Mouse (Mus musculus): ENCODE results near the gene Sgcb. TPM values are rescaled to one million over a fixed set of nuclear protein-coding genes. Genes with fewer than 3 reads are reported as not detected.

The Sgcb gene
- polyA plus RNA-seq, 1 experiment from 2014 or later = 25.6 TPM

GRCm38 (mm10) chr5:73683706-73684409 lies 36.3 kb upstream of the Sgcb start:
- Histone ChIP-seq H3K36me3 (replicated peaks; ENCODE audit: control insufficient read depth, insufficient read depth, low read depth, low read length) (no peaks in the 10 kb centered on the region), H3K4me1 (ENCODE audit: control insufficient read depth, insufficient read depth, low read length) (no peaks in the 10 kb centered on the region), H3K4me3 (ENCODE audit: low read depth, low read length) (no peak overlapping the region), H3K9ac (replicated peaks; ENCODE audit: low read length) (no peak overlapping the region), H3K4me2 (ENCODE audit: low read depth, low read length) (no peak overlapping the region), H3K27me3 (ENCODE audit: control insufficient read depth, insufficient read depth, low read length) (no peaks in the 10 kb centered on the region), H3K9me3 (replicated peaks; ENCODE audit: control insufficient read depth, low read length) (no peaks in the 10 kb centered on the region), H3K27ac (replicated peaks; ENCODE audit: low read depth, low read length) (no peak overlapping the region)
- ATAC-seq (replicated peaks; ENCODE audit: insufficient number of reproducible peaks, low FRiP score, low TSS enrichment, low read depth) (no peak), DNase-seq (ENCODE audit: low spot score) (peak; percentile 44)
- 61% methylated on average over 9 of the region's 9 CpGs for WGBS

- WGBS = 85% methylated on average over 6 of the region's 6 CpGs
- H3K4me1 ChIP-seq (ENCODE audit: control insufficient read depth, insufficient read depth, low read length) = no peaks in the 10 kb centered on the region
- H3K36me3 ChIP-seq (replicated peaks; ENCODE audit: control insufficient read depth, insufficient read depth, low read depth, low read length) = no peaks in the 10 kb centered on the region
- no peaks in the 10 kb centered on the region for H3K27me3 ChIP-seq (ENCODE audit: control insufficient read depth, insufficient read depth, low read length)
- no peak overlapping the region for H3K9ac ChIP-seq (replicated peaks; ENCODE audit: low read length)
- no peak overlapping the region for H3K4me3 ChIP-seq (ENCODE audit: low read depth, low read length)
- no peak overlapping the region for H3K4me2 ChIP-seq (ENCODE audit: low read depth, low read length)
- ATAC-seq (replicated peaks; ENCODE audit: insufficient number of reproducible peaks, low FRiP score, low TSS enrichment, low read depth) (no peak), DNase-seq (ENCODE audit: low spot score) (no peak)
- no peaks in the 10 kb centered on the region for H3K9me3 ChIP-seq (replicated peaks; ENCODE audit: control insufficient read depth, low read length)
- no peak overlapping the region for H3K27ac ChIP-seq (replicated peaks; ENCODE audit: low read depth, low read length)
Measured at GRCm38 (mm10) chr5:73683221-73683620, 35.6 kb upstream of the Sgcb start.

DNA sequence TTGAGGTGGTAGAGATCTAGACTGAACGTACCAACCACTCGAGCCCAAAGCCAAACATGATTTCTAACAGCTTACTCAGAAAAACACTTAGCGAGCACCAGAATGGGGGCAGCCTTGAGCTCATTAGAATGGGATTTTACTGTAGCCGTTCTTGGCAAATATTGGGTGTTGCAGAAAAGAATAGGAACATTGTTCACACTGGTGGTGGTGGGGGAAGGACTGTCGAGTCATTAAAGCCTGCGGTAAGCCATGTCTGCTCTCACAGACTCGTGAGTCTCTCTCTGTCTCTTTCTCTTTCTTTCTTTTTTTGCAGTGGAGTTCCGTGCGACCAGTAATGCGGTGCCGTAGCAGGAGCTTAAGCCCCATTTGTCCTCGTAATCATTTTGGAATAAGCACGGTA lies 29.0 kb upstream of the Sgcb start:
- Histone ChIP-seq H3K9me3 (replicated peaks; ENCODE audit: control insufficient read depth, low read length) (no peaks in the 10 kb centered on the region), H3K27me3 (ENCODE audit: control insufficient read depth, insufficient read depth, low read length) (no peaks in the 10 kb centered on the region), H3K9ac (replicated peaks; ENCODE audit: low read length) (no peak overlapping the region), H3K36me3 (replicated peaks; ENCODE audit: control insufficient read depth, insufficient read depth, low read depth, low read length) (no peaks in the 10 kb centered on the region), H3K27ac (replicated peaks; ENCODE audit: low read depth, low read length) (no peak overlapping the region), H3K4me1 (ENCODE audit: control insufficient read depth, insufficient read depth, low read length) (no peaks in the 10 kb centered on the region), H3K4me3 (ENCODE audit: low read depth, low read length) (no peak overlapping the region), H3K4me2 (ENCODE audit: low read depth, low read length) (no peak overlapping the region)
- 55% methylated on average over 13 of the region's 13 CpGs for WGBS
- ATAC-seq (replicated peaks; ENCODE audit: insufficient number of reproducible peaks, low FRiP score, low TSS enrichment, low read depth) = no peak
- no peak for DNase-seq (ENCODE audit: low spot score)

DNA sequence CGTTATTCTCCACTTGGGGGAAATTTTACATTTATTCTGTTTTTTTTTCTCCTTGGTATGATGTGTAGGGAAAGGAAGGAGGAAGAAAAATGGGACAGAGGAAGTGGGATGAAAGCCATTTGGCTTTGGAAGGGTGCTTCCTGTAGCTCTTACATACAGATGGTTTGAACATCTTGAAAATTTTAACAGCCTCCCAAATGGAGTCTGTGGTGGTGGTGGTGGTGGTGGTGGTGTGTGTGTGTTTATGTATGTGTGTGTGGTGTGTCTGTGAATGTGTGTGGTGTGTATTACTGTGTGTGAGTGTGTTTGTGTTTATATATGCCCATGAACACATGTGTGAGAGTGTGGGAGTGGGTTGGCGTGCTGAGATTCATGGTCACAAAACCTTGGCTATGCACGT lies 28.0 kb upstream of the Sgcb start:
- WGBS = 89% methylated on average over 3 of the region's 3 CpGs
- no peak overlapping the region for H3K9ac ChIP-seq (replicated peaks; ENCODE audit: low read length)
- no peaks in the 10 kb centered on the region for H3K36me3 ChIP-seq (replicated peaks; ENCODE audit: control insufficient read depth, insufficient read depth, low read depth, low read length)
- DNase-seq (ENCODE audit: low spot score) (no peak), ATAC-seq (replicated peaks; ENCODE audit: insufficient number of reproducible peaks, low FRiP score, low TSS enrichment, low read depth) (no peak)
- H3K27ac ChIP-seq (replicated peaks; ENCODE audit: low read depth, low read length) = no peak overlapping the region
- H3K4me3 ChIP-seq (ENCODE audit: low read depth, low read length) = no peak overlapping the region
- no peak overlapping the region for H3K4me2 ChIP-seq (ENCODE audit: low read depth, low read length)
- H3K4me1 ChIP-seq (ENCODE audit: control insufficient read depth, insufficient read depth, low read length) = no peaks in the 10 kb centered on the region
- H3K27me3 ChIP-seq (ENCODE audit: control insufficient read depth, insufficient read depth, low read length) = no peaks in the 10 kb centered on the region
- no peaks in the 10 kb centered on the region for H3K9me3 ChIP-seq (replicated peaks; ENCODE audit: control insufficient read depth, low read length)

- H3K9ac ChIP-seq (replicated peaks; ENCODE audit: low read length) = no peak overlapping the region
- DNase-seq (ENCODE audit: low spot score) (no peak), ATAC-seq (replicated peaks; ENCODE audit: insufficient number of reproducible peaks, low FRiP score, low TSS enrichment, low read depth) (no peak)
- no peak overlapping the region for H3K4me3 ChIP-seq (ENCODE audit: low read depth, low read length)
- H3K9me3 ChIP-seq (replicated peaks; ENCODE audit: control insufficient read depth, low read length) = no peaks in the 10 kb centered on the region
- H3K36me3 ChIP-seq (replicated peaks; ENCODE audit: control insufficient read depth, insufficient read depth, low read depth, low read length) = no peaks in the 10 kb centered on the region
- no peak overlapping the region for H3K4me2 ChIP-seq (ENCODE audit: low read depth, low read length)
- peaks cover 3% of the 10 kb centered on the region; the same call in 1 of the 2 replicates for H3K27me3 ChIP-seq (ENCODE audit: control insufficient read depth, insufficient read depth, low read length)
- WGBS = 50% methylated on average over 26 of the region's 26 CpGs
- no peak overlapping the region for H3K27ac ChIP-seq (replicated peaks; ENCODE audit: low read depth, low read length)
- H3K4me1 ChIP-seq (ENCODE audit: control insufficient read depth, insufficient read depth, low read length) = no peaks in the 10 kb centered on the region
Measured at GRCm38 (mm10) chr5:73669386-73669785, 21.8 kb upstream of the Sgcb start.

- ATAC-seq (replicated peaks; ENCODE audit: insufficient number of reproducible peaks, low FRiP score, low TSS enrichment, low read depth) = no peak
- no peak for DNase-seq (ENCODE audit: low spot score)
- H3K9ac ChIP-seq (replicated peaks; ENCODE audit: low read length) = no peak overlapping the region
- WGBS = 87% methylated on average over 2 of the region's 2 CpGs
- no peaks in the 10 kb centered on the region for H3K4me1 ChIP-seq (ENCODE audit: control insufficient read depth, insufficient read depth, low read length)
- no peak overlapping the region for H3K4me3 ChIP-seq (ENCODE audit: low read depth, low read length)
- no peak overlapping the region for H3K4me2 ChIP-seq (ENCODE audit: low read depth, low read length)
- no peak overlapping the region for H3K27ac ChIP-seq (replicated peaks; ENCODE audit: low read depth, low read length)
- H3K9me3 ChIP-seq (replicated peaks; ENCODE audit: control insufficient read depth, low read length) = no peaks in the 10 kb centered on the region
- peaks cover 3% of the 10 kb centered on the region; the same call in 1 of the 2 replicates for H3K27me3 ChIP-seq (ENCODE audit: control insufficient read depth, insufficient read depth, low read length)
- no peaks in the 10 kb centered on the region for H3K36me3 ChIP-seq (replicated peaks; ENCODE audit: control insufficient read depth, insufficient read depth, low read depth, low read length)
Measured at GRCm38 (mm10) chr5:73667877-73668276, 20.3 kb upstream of the Sgcb start.

DNA sequence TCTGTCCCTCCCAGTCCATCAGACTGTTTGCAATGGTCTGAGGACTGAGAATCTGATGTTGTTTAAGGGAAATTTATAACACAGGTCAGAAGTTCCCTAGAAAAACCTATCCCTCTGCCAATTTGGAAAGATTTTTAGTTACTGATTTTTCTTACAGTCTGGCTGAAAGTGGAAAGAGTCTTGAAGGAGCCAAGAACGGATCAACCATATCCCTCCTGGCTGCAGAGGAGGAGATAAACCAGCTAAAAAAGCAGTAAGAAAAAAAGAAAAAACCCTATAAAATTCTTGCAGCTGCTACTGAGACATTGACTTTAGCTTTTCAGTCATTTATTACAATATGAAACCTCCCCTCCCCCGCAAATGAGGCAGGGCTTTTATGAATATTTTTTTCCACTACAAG lies 19.1 kb upstream of the Sgcb start:
- no peak overlapping the region for H3K27ac ChIP-seq (replicated peaks; ENCODE audit: low read depth, low read length)
- ATAC-seq (replicated peaks; ENCODE audit: insufficient number of reproducible peaks, low FRiP score, low TSS enrichment, low read depth) = no peak
- 93% methylated on average over 2 of the region's 2 CpGs for WGBS

DNA sequence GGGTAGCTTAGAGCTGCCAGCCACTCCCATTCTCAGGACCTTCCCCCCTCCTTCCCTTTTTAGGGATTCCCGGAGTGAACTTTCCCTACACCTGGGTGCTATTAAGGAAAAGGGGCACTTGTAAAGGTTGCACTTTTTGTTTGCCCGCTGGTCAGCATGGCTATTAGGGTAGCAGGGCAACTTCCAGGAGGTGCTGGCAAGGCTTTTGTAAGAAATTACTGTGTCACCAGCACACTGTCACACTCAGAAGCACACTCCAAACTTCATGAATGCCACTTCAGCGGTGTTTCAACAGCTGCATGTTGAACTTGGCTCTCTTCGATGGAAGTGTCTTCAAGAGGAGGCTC lies 4.2 kb upstream of the Sgcb start:
- ATAC-seq (replicated peaks; ENCODE audit: insufficient number of reproducible peaks, low FRiP score, low TSS enrichment, low read depth) = no peak
- DNase-seq (ENCODE audit: low spot score) = peak; percentile 46
- peak overlapping the region; percentile 48 for H3K4me3 ChIP-seq (ENCODE audit: low read depth, low read length)
- peaks cover 43% of the 10 kb centered on the region for H3K27me3 ChIP-seq (ENCODE audit: control insufficient read depth, insufficient read depth, low read length)
- no peaks in the 10 kb centered on the region for H3K9me3 ChIP-seq (replicated peaks; ENCODE audit: control insufficient read depth, low read length)
- 0% methylated on average over 4 of the region's 4 CpGs for WGBS
- no peak overlapping the region for H3K27ac ChIP-seq (replicated peaks; ENCODE audit: low read depth, low read length)
- H3K4me1 ChIP-seq (ENCODE audit: control insufficient read depth, insufficient read depth, low read length) = peaks cover 7% of the 10 kb centered on the region
- peak overlapping the region; percentile 94 for H3K4me2 ChIP-seq (ENCODE audit: low read depth, low read length)
- H3K9ac ChIP-seq (replicated peaks; ENCODE audit: low read length) = no peak overlapping the region; the same call in 1 of the 2 replicates
- no peaks in the 10 kb centered on the region for H3K36me3 ChIP-seq (replicated peaks; ENCODE audit: control insufficient read depth, insufficient read depth, low read depth, low read length)

More for the DNA sequence above, 19.1 kb upstream of the Sgcb start:
- no peaks in the 10 kb centered on the region for H3K4me1 ChIP-seq (ENCODE audit: control insufficient read depth, insufficient read depth, low read length)
- H3K9ac ChIP-seq (replicated peaks; ENCODE audit: low read length) = no peak overlapping the region
- DNase-seq (ENCODE audit: low spot score) = no peak
- H3K9me3 ChIP-seq (replicated peaks; ENCODE audit: control insufficient read depth, low read length) = no peaks in the 10 kb centered on the region
- no peaks in the 10 kb centered on the region for H3K36me3 ChIP-seq (replicated peaks; ENCODE audit: control insufficient read depth, insufficient read depth, low read depth, low read length)
- no peak overlapping the region for H3K4me3 ChIP-seq (ENCODE audit: low read depth, low read length)
- peaks cover 3% of the 10 kb centered on the region; the same call in 1 of the 2 replicates for H3K27me3 ChIP-seq (ENCODE audit: control insufficient read depth, insufficient read depth, low read length)
- no peak overlapping the region for H3K4me2 ChIP-seq (ENCODE audit: low read depth, low read length)

Measured in embryonic facial prominence, embryonic 11.5 days (tissue).